Mouse (Mus musculus): Measurements from ENCODE around the gene Magi2. TPM values are rescaled to one million over a fixed set of nuclear protein-coding genes. Genes with fewer than 3 reads are reported as not detected.
A peak's percentile ranks its signal among the peaks of the same experiment; 100 is the strongest.
"Not testable (repeated sequence)": the region's sequence is repeated elsewhere in the genome, so short reads cannot be mapped to it uniquely, and the experiment has no call there.

The Magi2 gene
- polyA plus RNA-seq, 1 experiment from 2014 or later: 9.3 TPM

GRCm38 (mm10) chr5:19487947-19488346 is 261.1 kb downstream of the Magi2 start:
- Histone ChIP-seq H3K4me1 (ENCODE audit: control insufficient read depth, insufficient read depth, low read length) (no peaks in the 10 kb centered on the region), H3K4me3 (ENCODE audit: low read length) (no peak overlapping the region), H3K27ac (ENCODE audit: low read depth, low read length) (no peak overlapping the region), H3K27me3 (ENCODE audit: control insufficient read depth, insufficient read depth, low read length) (no peaks in the 10 kb centered on the region), H3K36me3 (ENCODE audit: control insufficient read depth, insufficient read depth, low read length) (no peaks in the 10 kb centered on the region), H3K4me2 (replicated peaks; ENCODE audit: low read depth, low read length) (no peak overlapping the region), H3K9me3 (ENCODE audit: control insufficient read depth, low read length) (no peaks in the 10 kb centered on the region), H3K9ac (ENCODE audit: low read depth, low read length) (no peak overlapping the region)
- ATAC-seq (ENCODE audit: low FRiP score, low TSS enrichment): no peak
- WGBS: 42% methylated on average over 7 of the region's 7 CpGs

- Histone ChIP-seq H3K9me3 (ENCODE audit: control insufficient read depth, low read length) (no peaks in the 10 kb centered on the region), H3K4me2 (replicated peaks; ENCODE audit: low read depth, low read length) (no peak overlapping the region), H3K9ac (ENCODE audit: low read depth, low read length) (no peak overlapping the region), H3K27me3 (ENCODE audit: control insufficient read depth, insufficient read depth, low read length) (no peaks in the 10 kb centered on the region), H3K27ac (ENCODE audit: low read depth, low read length) (no peak overlapping the region), H3K36me3 (ENCODE audit: control insufficient read depth, insufficient read depth, low read length) (no peaks in the 10 kb centered on the region), H3K4me1 (ENCODE audit: control insufficient read depth, insufficient read depth, low read length) (no peaks in the 10 kb centered on the region), H3K4me3 (ENCODE audit: low read length) (no peak overlapping the region)
- no peak for ATAC-seq (ENCODE audit: low FRiP score, low TSS enrichment)
- WGBS: 75% methylated on average over 3 of the region's 3 CpGs
These were observed 274.2 kb downstream of the Magi2 start for GRCm38 (mm10) chr5:19501005-19501404.

- no peak overlapping the region for H3K9ac ChIP-seq (ENCODE audit: low read depth, low read length)
- no peak overlapping the region for H3K4me3 ChIP-seq (ENCODE audit: low read length)
- peak; percentile 75; the same call in 1 of the 2 replicates for ATAC-seq (ENCODE audit: low FRiP score, low TSS enrichment)
- H3K4me1 ChIP-seq (ENCODE audit: control insufficient read depth, insufficient read depth, low read length): no peaks in the 10 kb centered on the region
- no peaks in the 10 kb centered on the region for H3K27me3 ChIP-seq (ENCODE audit: control insufficient read depth, insufficient read depth, low read length)
- no peaks in the 10 kb centered on the region for H3K9me3 ChIP-seq (ENCODE audit: control insufficient read depth, low read length)
- no peak overlapping the region for H3K27ac ChIP-seq (ENCODE audit: low read depth, low read length)
- no peaks in the 10 kb centered on the region for H3K36me3 ChIP-seq (ENCODE audit: control insufficient read depth, insufficient read depth, low read length)
- H3K4me2 ChIP-seq (replicated peaks; ENCODE audit: low read depth, low read length): no peak overlapping the region
These were observed 295.3 kb downstream of the Magi2 start for GRCm38 (mm10) chr5:19522168-19522567.

GRCm38 (mm10) chr5:19539348-19539747 is 312.5 kb downstream of the Magi2 start:
- 10% methylated on average over 2 of the region's 2 CpGs for WGBS
- Histone ChIP-seq H3K27me3 (ENCODE audit: control insufficient read depth, insufficient read depth, low read length) (no peaks in the 10 kb centered on the region), H3K4me1 (ENCODE audit: control insufficient read depth, insufficient read depth, low read length) (no peaks in the 10 kb centered on the region)

DNA sequence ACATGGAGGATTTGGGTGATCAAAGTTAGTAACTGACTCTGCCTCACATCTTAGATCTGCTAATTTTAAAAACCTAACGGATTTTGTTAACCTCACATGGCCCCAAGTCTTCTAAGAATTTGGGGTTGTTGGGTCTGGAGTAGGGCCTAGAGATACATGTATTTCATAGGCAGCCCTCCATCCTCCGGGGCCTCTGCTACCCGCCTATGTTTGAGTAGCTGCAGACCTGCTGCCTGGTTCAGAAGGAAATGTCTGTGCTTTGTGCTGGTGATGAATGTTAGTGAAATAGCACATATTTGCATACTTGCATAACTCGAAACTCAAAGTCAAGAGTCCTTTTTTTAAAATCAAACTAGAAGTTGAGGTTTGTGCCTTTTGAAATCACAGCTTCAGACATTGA is 319.6 kb downstream of the Magi2 start:
- 82% methylated on average over 4 of the region's 4 CpGs for WGBS
- no peak overlapping the region for H3K4me3 ChIP-seq (ENCODE audit: low read length)
- no peak overlapping the region for H3K27ac ChIP-seq (ENCODE audit: low read depth, low read length)
- H3K36me3 ChIP-seq (ENCODE audit: control insufficient read depth, insufficient read depth, low read length): no peaks in the 10 kb centered on the region
- H3K9ac ChIP-seq (ENCODE audit: low read depth, low read length): no peak overlapping the region
- no peak overlapping the region for H3K4me2 ChIP-seq (replicated peaks; ENCODE audit: low read depth, low read length)
- no peaks in the 10 kb centered on the region for H3K27me3 ChIP-seq (ENCODE audit: control insufficient read depth, insufficient read depth, low read length)
- H3K4me1 ChIP-seq (ENCODE audit: control insufficient read depth, insufficient read depth, low read length): no peaks in the 10 kb centered on the region
- H3K9me3 ChIP-seq (ENCODE audit: control insufficient read depth, low read length): no peaks in the 10 kb centered on the region
- no peak for ATAC-seq (ENCODE audit: low FRiP score, low TSS enrichment)

More at GRCm38 (mm10) chr5:19539348-19539747, 312.5 kb downstream of the Magi2 start:
- Histone ChIP-seq H3K4me3 (ENCODE audit: low read length) (no peak overlapping the region), H3K9ac (ENCODE audit: low read depth, low read length) (no peak overlapping the region), H3K9me3 (ENCODE audit: control insufficient read depth, low read length) (no peaks in the 10 kb centered on the region), H3K27ac (ENCODE audit: low read depth, low read length) (no peak overlapping the region), H3K36me3 (ENCODE audit: control insufficient read depth, insufficient read depth, low read length) (no peaks in the 10 kb centered on the region), H3K4me2 (replicated peaks; ENCODE audit: low read depth, low read length) (no peak overlapping the region)
- ATAC-seq (ENCODE audit: low FRiP score, low TSS enrichment): no peak

DNA sequence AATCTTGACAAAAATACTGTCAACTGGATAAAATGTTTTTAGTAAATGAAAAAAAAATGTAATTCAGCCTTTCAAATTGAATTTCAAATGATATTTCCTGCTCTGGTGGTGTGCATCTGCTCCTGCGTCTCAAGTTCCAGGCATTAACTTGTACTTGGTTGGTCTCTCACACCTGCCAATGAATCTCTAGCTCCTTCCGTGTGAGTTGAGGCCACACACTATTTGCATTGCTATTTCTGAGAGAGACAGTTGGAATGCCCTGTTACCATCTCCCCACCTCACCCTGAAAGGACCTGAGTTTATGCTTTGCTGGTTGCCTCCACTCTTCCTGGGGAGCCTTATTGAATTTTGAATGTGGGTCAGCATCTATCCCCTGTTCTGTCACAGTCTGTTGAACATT is 320.1 kb downstream of the Magi2 start:
- WGBS: 63% methylated on average over 2 of the region's 2 CpGs
- no peak overlapping the region for H3K27ac ChIP-seq (ENCODE audit: low read depth, low read length)
- no peak overlapping the region for H3K4me2 ChIP-seq (replicated peaks; ENCODE audit: low read depth, low read length)
- H3K36me3 ChIP-seq (ENCODE audit: control insufficient read depth, insufficient read depth, low read length): no peaks in the 10 kb centered on the region
- H3K9ac ChIP-seq (ENCODE audit: low read depth, low read length): no peak overlapping the region
- H3K4me3 ChIP-seq (ENCODE audit: low read length): no peak overlapping the region
- no peaks in the 10 kb centered on the region for H3K4me1 ChIP-seq (ENCODE audit: control insufficient read depth, insufficient read depth, low read length)
- no peaks in the 10 kb centered on the region for H3K9me3 ChIP-seq (ENCODE audit: control insufficient read depth, low read length)
- ATAC-seq (ENCODE audit: low FRiP score, low TSS enrichment): no peak
- H3K27me3 ChIP-seq (ENCODE audit: control insufficient read depth, insufficient read depth, low read length): no peaks in the 10 kb centered on the region

DNA sequence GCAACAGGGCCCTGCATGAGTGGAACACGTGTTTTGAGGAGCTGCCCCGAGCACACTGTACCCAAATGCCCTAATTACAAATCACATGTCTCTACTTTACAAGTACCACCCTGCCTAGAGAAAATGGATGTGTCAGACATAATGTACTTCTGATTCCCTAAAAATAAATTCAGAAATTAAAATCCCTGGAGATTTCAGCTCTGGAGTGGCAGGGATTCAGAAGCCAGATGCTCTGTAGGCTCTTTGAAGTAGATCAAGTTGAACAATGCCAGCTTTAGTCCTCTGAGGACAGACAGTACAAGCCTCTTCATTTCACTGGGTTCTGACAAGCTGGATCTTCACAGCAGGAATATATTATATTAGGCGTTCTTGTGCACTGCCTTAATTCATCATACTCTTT is 326.7 kb downstream of the Magi2 start:
- Histone ChIP-seq H3K9me3 (ENCODE audit: control insufficient read depth, low read length) (no peaks in the 10 kb centered on the region), H3K27me3 (ENCODE audit: control insufficient read depth, insufficient read depth, low read length) (no peaks in the 10 kb centered on the region), H3K9ac (ENCODE audit: low read depth, low read length) (no peak overlapping the region), H3K4me1 (ENCODE audit: control insufficient read depth, insufficient read depth, low read length) (no peaks in the 10 kb centered on the region), H3K4me2 (replicated peaks; ENCODE audit: low read depth, low read length) (no peak overlapping the region), H3K27ac (ENCODE audit: low read depth, low read length) (no peak overlapping the region), H3K36me3 (ENCODE audit: control insufficient read depth, insufficient read depth, low read length) (no peaks in the 10 kb centered on the region), H3K4me3 (ENCODE audit: low read length) (no peak overlapping the region)
- WGBS: 69% methylated on average over 3 of the region's 3 CpGs
- no peak for ATAC-seq (ENCODE audit: low FRiP score, low TSS enrichment)

DNA sequence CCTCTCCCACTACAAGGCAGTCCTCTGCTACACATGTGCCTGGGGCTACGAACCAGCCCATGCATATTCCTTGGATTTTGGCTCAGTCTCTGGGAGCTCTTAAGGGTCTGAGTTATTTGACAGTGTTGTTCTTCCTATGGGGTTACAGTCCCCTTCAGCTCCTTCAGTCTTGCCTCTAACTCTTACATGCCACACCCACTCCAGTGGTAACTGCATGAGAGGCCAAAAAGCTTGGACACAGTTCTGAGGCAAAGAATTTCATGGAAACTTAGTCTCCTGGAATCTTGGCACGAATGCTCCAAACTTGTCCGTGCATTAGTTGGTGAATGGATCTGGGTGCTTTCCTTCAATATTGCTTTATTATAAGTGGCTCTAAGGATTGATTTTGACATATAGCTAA is 338.8 kb downstream of the Magi2 start:
- Histone ChIP-seq H3K4me2 (replicated peaks; ENCODE audit: low read depth, low read length) (no peak overlapping the region), H3K27ac (ENCODE audit: low read depth, low read length) (no peak overlapping the region), H3K36me3 (ENCODE audit: control insufficient read depth, insufficient read depth, low read length) (no peaks in the 10 kb centered on the region), H3K9me3 (ENCODE audit: control insufficient read depth, low read length) (no peaks in the 10 kb centered on the region), H3K27me3 (ENCODE audit: control insufficient read depth, insufficient read depth, low read length) (no peaks in the 10 kb centered on the region), H3K4me1 (ENCODE audit: control insufficient read depth, insufficient read depth, low read length) (no peaks in the 10 kb centered on the region), H3K9ac (ENCODE audit: low read depth, low read length) (no peak overlapping the region), H3K4me3 (ENCODE audit: low read length) (no peak overlapping the region)
- WGBS: 78% methylated on average over 3 of the region's 3 CpGs
- ATAC-seq (ENCODE audit: low FRiP score, low TSS enrichment): no peak

- WGBS: 80% methylated on average over 1 of the region's 1 CpGs
These were observed 339.3 kb downstream of the Magi2 start for GRCm38 (mm10) chr5:19566136-19566535.

DNA sequence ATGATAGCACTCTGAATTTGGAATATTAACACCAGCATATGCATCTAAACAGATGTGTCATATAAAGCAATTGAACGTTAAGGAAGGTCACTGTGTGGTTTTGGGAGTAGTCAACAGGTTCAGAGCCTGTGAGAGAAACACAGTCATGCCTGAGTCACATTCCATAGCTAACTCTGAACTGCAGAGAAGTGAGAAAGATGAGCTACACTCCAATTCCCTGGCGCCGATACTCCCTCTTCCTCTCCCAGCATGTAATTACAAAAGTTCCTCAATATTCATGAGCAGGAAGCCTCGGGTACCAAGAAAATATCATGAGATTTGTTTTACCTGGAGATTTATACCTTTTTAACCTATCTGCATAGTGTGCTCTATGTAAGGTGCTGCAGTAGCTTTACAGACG is 380.9 kb downstream of the Magi2 start:
- Histone ChIP-seq H3K27me3 (ENCODE audit: control insufficient read depth, insufficient read depth, low read length) (no peaks in the 10 kb centered on the region), H3K9ac (ENCODE audit: low read depth, low read length) (no peak overlapping the region), H3K4me2 (replicated peaks; ENCODE audit: low read depth, low read length) (no peak overlapping the region), H3K27ac (ENCODE audit: low read depth, low read length) (no peak overlapping the region), H3K9me3 (ENCODE audit: control insufficient read depth, low read length) (no peaks in the 10 kb centered on the region), H3K4me3 (ENCODE audit: low read length) (no peak overlapping the region), H3K36me3 (ENCODE audit: control insufficient read depth, insufficient read depth, low read length) (no peaks in the 10 kb centered on the region), H3K4me1 (ENCODE audit: control insufficient read depth, insufficient read depth, low read length) (no peaks in the 10 kb centered on the region)
- no peak for ATAC-seq (ENCODE audit: low FRiP score, low TSS enrichment)
- 69% methylated on average over 5 of the region's 5 CpGs for WGBS

More at GRCm38 (mm10) chr5:19566136-19566535, 339.3 kb downstream of the Magi2 start:
- not testable (repeated sequence) for H3K4me3 ChIP-seq (ENCODE audit: low read length); H3K27ac ChIP-seq (ENCODE audit: low read depth, low read length); H3K4me2 ChIP-seq (replicated peaks; ENCODE audit: low read depth, low read length); H3K9me3 ChIP-seq (ENCODE audit: control insufficient read depth, low read length); H3K9ac ChIP-seq (ENCODE audit: low read depth, low read length); H3K36me3 ChIP-seq (ENCODE audit: control insufficient read depth, insufficient read depth, low read length); ATAC-seq (ENCODE audit: low FRiP score, low TSS enrichment); H3K27me3 ChIP-seq (ENCODE audit: control insufficient read depth, insufficient read depth, low read length); H3K4me1 ChIP-seq (ENCODE audit: control insufficient read depth, insufficient read depth, low read length)
